Comparison of ENCODE assay signal across 26 mouse cellular contexts in genomic region chr1:138298156-138298555, GRCm38 (mm10). TPM values are rescaled to one million over a fixed set of nuclear protein-coding genes. Genes with fewer than 3 reads are reported as not detected.
"Had no signal": no experiment of that assay in that cellular context is flagged by ENCODE, and none has a peak within 500 bp of the region (broad histone marks: within the 10 kb centered on the region; RNA-seq: fewer than 3 reads in every experiment).

No protein-coding gene starts in this region.

- H3K4me3 ChIP-seq: layer of hippocampus, adult 2 months; limb, embryonic 10.5 days; limb, embryonic 13.5 days; liver, embryonic 12.5 days; liver, embryonic 15.5 days; lung, embryonic 15.5 days had no signal

- DNase-seq: kidney, adult 2 months; kidney, postnatal 25 days; layer of hippocampus, adult 9-11 months; liver; lung, adult 18-20 months; lung, postnatal 14 days; lung, postnatal 4 days; midbrain, embryonic 14.5 days; right cerebral cortex, postnatal 4 days had no signal

- H3K27me3 ChIP-seq: limb, embryonic 13.5 days; liver, embryonic 12.5 days; liver, embryonic 15.5 days; lung, embryonic 15.5 days had no signal

- H3K36me3 ChIP-seq: limb, embryonic 10.5 days; limb, embryonic 13.5 days; liver, embryonic 12.5 days; liver, embryonic 15.5 days; lung, embryonic 15.5 days had no signal

- H3K4me1 ChIP-seq: liver, embryonic 12.5 days; liver, embryonic 15.5 days; lung, embryonic 15.5 days had no signal

- H3K27ac ChIP-seq: kidney, postnatal 0 days; layer of hippocampus, adult 2 months; limb, embryonic 10.5 days; limb, embryonic 13.5 days; liver, embryonic 12.5 days; liver, embryonic 15.5 days; lung, embryonic 15.5 days had no signal

RNA-seq across cellular contexts. Expression of gene Atp6v1g3, which starts 24.6 kb away (rescaled TPM):
- polyA plus RNA-seq: intestine, embryonic 14.5 days; intestine, postnatal 0 days; large intestine, adult 2 months; liver, embryonic 12.5 days; liver, embryonic 15.5 days; lung, embryonic 15.5 days; midbrain, embryonic 11.5 days; midbrain, embryonic 14.5 days; midbrain, postnatal 0 days; neural tube, embryonic 11.5 days; neural tube, embryonic 14.5 days; stomach, embryonic 16.5 days; testis, adult 2 months; urinary bladder, adult 2 months had no signal
